Mouse (Mus musculus) embryonic facial prominence, embryonic 11.5 days (tissue): ENCODE results near the gene Als2cr12. TPM values are rescaled to one million over a fixed set of nuclear protein-coding genes. Genes with fewer than 3 reads are reported as not detected.

ENCODE experiments used
- ATAC-seq: fragments of 200-750 bp; cut with Nextera tagmentation; replicated peaks from 2 replicates; pipeline ENCODE4 v1.8.0; 2017; ENCODE audit warnings: low read depth; ENCODE audit not compliant: insufficient number of reproducible peaks, low FRiP score, low TSS enrichment
- DNase-seq: peaks from one replicate; pipeline ENCODE4 v3.0.0-alpha.2; 2015; ENCODE audit warnings: low spot score
- H3K27ac ChIP-seq: fragments of 300-500 bp; sonication (generic); replicated peaks from 2 replicates; pipeline ENCODE4 v1.5.1; 2014; ENCODE audit warnings: mild to moderate bottlenecking, low read depth, low read length, control low read depth
- H3K27me3 ChIP-seq: fragments of 300-500 bp; sonication (generic); 2 replicates; pipeline ENCODE4 v1.6.1; 2014; ENCODE audit warnings: mild to moderate bottlenecking, low read length, moderate library complexity, mixed read lengths; ENCODE audit not compliant: control insufficient read depth, insufficient read depth
- H3K36me3 ChIP-seq: fragments of 300-500 bp; sonication (generic); replicated peaks from 2 replicates; pipeline ENCODE4 v1.6.1; 2014; ENCODE audit warnings: low read depth, mild to moderate bottlenecking, low read length, moderate library complexity, mixed read lengths; ENCODE audit not compliant: control insufficient read depth, insufficient read depth
- H3K4me1 ChIP-seq: fragments of 300-500 bp; sonication (generic); 2 replicates; pipeline ENCODE4 v1.6.1; 2014; ENCODE audit warnings: low read length, mixed read lengths; ENCODE audit not compliant: control insufficient read depth, insufficient read depth
- H3K4me2 ChIP-seq: fragments of 300-500 bp; sonication (generic); 2 replicates; pipeline ENCODE4 v1.6.1; 2014; ENCODE audit warnings: low read depth, mild to moderate bottlenecking, control low read depth, low read length, moderate library complexity
- H3K4me3 ChIP-seq: fragments of 300-500 bp; sonication (generic); 2 replicates; pipeline ENCODE4 v1.5.1; 2014; ENCODE audit warnings: low read depth, low read length, control low read depth
- H3K9ac ChIP-seq: fragments of 300-500 bp; sonication (generic); replicated peaks from 2 replicates; pipeline ENCODE4 v1.6.1; 2014; ENCODE audit warnings: mild to moderate bottlenecking, control low read depth, low read length
- H3K9me3 ChIP-seq: fragments of 300-500 bp; sonication (generic); replicated peaks from 2 replicates; pipeline ENCODE4 v1.6.1; 2016; ENCODE audit warnings: mild to moderate bottlenecking, low read length, inconsistent platforms, mixed read lengths; ENCODE audit not compliant: control insufficient read depth
- WGBS: fragments of 180-500 bp; shearing (Covaris S2); extraction: QIAGEN DNeasy Blood & Tissue Kit; methylation state at CpG from one replicate; pipeline ENCODE4 v1.1.7; 2014; 5-methylcytosine and 5-hydroxymethylcytosine counted together
- polyA plus RNA-seq: library from polyadenylated mRNA; unstranded; fragments of >200 nt; fragmentation: Nextera tagmentation; extraction: Ambion mirVana; gene quantifications from 2 replicates; pipeline ENCODE4 v1.2.1, GENCODE M21; 2014

Als2cr12 gene
- polyA plus RNA-seq, 1 experiment from 2014 or later: not detected

GRCm38 (mm10) chr1:58733636-58734035 lies 37.8 kb upstream of the Als2cr12 start:
- Histone ChIP-seq H3K36me3 (no peaks in the 10 kb centered on the region; the same call in 1 of the 2 replicates), H3K4me2 (no peak overlapping the region), H3K9me3 (no peaks in the 10 kb centered on the region), H3K9ac (no peak overlapping the region), H3K4me3 (no peak overlapping the region), H3K4me1 (no peaks in the 10 kb centered on the region), H3K27me3 (no peaks in the 10 kb centered on the region), H3K27ac (no peak overlapping the region)
- DNase-seq (no peak), ATAC-seq (no peak)
- WGBS: 99% methylated on average over 2 of the region's 2 CpGs

DNA sequence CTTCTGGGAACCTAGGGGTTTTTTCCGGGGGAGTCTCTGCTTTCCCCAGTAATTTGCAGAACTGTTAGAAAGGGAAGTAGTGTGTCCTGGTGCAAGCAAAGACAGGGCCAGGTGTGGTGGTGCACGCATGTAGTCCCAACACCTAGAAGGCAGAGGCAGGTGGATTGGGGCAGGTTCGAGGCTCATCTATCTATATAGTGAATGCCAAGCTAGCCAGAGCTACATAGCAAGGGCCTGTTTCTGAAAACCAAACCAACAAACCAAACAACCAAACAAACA lies 32.7 kb upstream of the Als2cr12 start:
- Histone ChIP-seq H3K4me1 (no peaks in the 10 kb centered on the region), H3K27ac (no peak overlapping the region), H3K9me3 (no peaks in the 10 kb centered on the region), H3K4me3 (no peak overlapping the region), H3K27me3 (no peaks in the 10 kb centered on the region), H3K4me2 (no peak overlapping the region), H3K9ac (no peak overlapping the region), H3K36me3 (no peaks in the 10 kb centered on the region)
- DNase-seq (no peak), ATAC-seq (no peak)
- WGBS: 86% methylated on average over 3 of the region's 3 CpGs

GRCm38 (mm10) chr1:58727747-58728589 lies 32.2 kb upstream of the Als2cr12 start:
- no peaks in the 10 kb centered on the region for H3K9me3 ChIP-seq
- H3K36me3 ChIP-seq: no peaks in the 10 kb centered on the region
- H3K27ac ChIP-seq: no peak overlapping the region
- no peaks in the 10 kb centered on the region for H3K4me1 ChIP-seq
- no peak for DNase-seq
- ATAC-seq: no peak
- H3K27me3 ChIP-seq: no peaks in the 10 kb centered on the region
- 87% methylated on average over 10 of the region's 10 CpGs for WGBS
- H3K9ac ChIP-seq: no peak overlapping the region
- no peak overlapping the region for H3K4me3 ChIP-seq
- H3K4me2 ChIP-seq: no peak overlapping the region

- 81% methylated on average over 1 of the region's 1 CpGs for WGBS
- no peak for ATAC-seq
Measured at GRCm38 (mm10) chr1:58727019-58727746, 31.4 kb upstream of the Als2cr12 start.

GRCm38 (mm10) chr1:58725767-58726166 lies 30.0 kb upstream of the Als2cr12 start:
- 88% methylated on average over 5 of the region's 5 CpGs for WGBS
- no peaks in the 10 kb centered on the region for H3K4me1 ChIP-seq
- H3K27me3 ChIP-seq: no peaks in the 10 kb centered on the region
- H3K4me2 ChIP-seq: no peak overlapping the region
- no peak overlapping the region for H3K4me3 ChIP-seq
- DNase-seq (no peak), ATAC-seq (no peak)
- no peaks in the 10 kb centered on the region for H3K9me3 ChIP-seq
- no peak overlapping the region for H3K9ac ChIP-seq
- H3K36me3 ChIP-seq: no peaks in the 10 kb centered on the region
- no peak overlapping the region for H3K27ac ChIP-seq

More at GRCm38 (mm10) chr1:58727019-58727746, 31.4 kb upstream of the Als2cr12 start:
- no peak for DNase-seq
- Histone ChIP-seq H3K4me3 (no peak overlapping the region), H3K27me3 (no peaks in the 10 kb centered on the region), H3K4me2 (no peak overlapping the region), H3K9ac (no peak overlapping the region), H3K9me3 (no peaks in the 10 kb centered on the region), H3K36me3 (no peaks in the 10 kb centered on the region), H3K27ac (no peak overlapping the region), H3K4me1 (no peaks in the 10 kb centered on the region)

- no peak for ATAC-seq
- H3K36me3 ChIP-seq: no peaks in the 10 kb centered on the region
- no peaks in the 10 kb centered on the region for H3K9me3 ChIP-seq
- H3K4me2 ChIP-seq: no peak overlapping the region
- H3K9ac ChIP-seq: no peak overlapping the region
- no peak overlapping the region for H3K4me3 ChIP-seq
- H3K27me3 ChIP-seq: no peaks in the 10 kb centered on the region
- no peak for DNase-seq
- H3K27ac ChIP-seq: no peak overlapping the region
- no peaks in the 10 kb centered on the region for H3K4me1 ChIP-seq
Measured at GRCm38 (mm10) chr1:58725095-58725494, 29.3 kb upstream of the Als2cr12 start.

- no peak overlapping the region for H3K27ac ChIP-seq
- no peaks in the 10 kb centered on the region for H3K4me1 ChIP-seq
- H3K9ac ChIP-seq: no peak overlapping the region
- no peak overlapping the region for H3K4me3 ChIP-seq
- no peaks in the 10 kb centered on the region for H3K36me3 ChIP-seq
- DNase-seq (no peak), ATAC-seq (no peak)
- no peaks in the 10 kb centered on the region for H3K27me3 ChIP-seq
- H3K4me2 ChIP-seq: no peak overlapping the region
- WGBS: 45% methylated on average over 9 of the region's 9 CpGs
- no peaks in the 10 kb centered on the region for H3K9me3 ChIP-seq
Measured at GRCm38 (mm10) chr1:58724533-58724932, 28.7 kb upstream of the Als2cr12 start.

DNA sequence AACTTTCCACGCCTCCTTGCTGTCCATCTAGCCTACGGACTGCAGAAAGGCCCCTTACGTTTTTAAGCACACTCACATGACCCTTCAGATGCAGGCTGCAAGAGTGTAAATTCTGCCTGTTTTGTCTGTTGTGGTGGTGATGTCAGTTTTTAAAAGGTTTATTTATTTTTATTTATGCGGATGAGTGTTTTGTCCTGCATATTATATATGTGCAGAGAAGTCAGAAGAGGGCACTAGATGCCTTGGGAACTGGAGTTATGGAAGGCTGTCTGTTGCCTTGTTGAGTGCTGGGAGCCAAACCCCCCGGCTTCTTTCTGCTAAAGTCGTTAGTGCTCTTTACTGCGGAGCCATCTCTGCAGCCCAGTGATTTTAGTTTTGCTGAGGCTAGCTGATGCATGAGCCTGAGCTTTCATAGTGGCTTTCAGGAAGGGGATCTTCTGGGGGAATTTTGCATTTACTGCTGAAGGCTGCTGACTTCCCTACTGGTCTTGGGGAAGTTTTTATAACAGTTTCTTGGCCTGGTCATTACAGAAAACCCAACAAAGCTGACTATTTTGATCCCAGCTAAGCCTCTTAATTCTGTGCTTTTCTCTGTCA lies 28.1 kb upstream of the Als2cr12 start:
- Histone ChIP-seq H3K4me2 (no peak overlapping the region), H3K9me3 (no peaks in the 10 kb centered on the region), H3K36me3 (no peaks in the 10 kb centered on the region), H3K4me3 (no peak overlapping the region), H3K27ac (no peak overlapping the region), H3K9ac (no peak overlapping the region), H3K4me1 (no peaks in the 10 kb centered on the region), H3K27me3 (no peaks in the 10 kb centered on the region)
- ATAC-seq (no peak), DNase-seq (no peak)
- 59% methylated on average over 7 of the region's 7 CpGs for WGBS
